Mouse (Mus musculus): ENCODE results near the gene Tmem178b.

DNA sequence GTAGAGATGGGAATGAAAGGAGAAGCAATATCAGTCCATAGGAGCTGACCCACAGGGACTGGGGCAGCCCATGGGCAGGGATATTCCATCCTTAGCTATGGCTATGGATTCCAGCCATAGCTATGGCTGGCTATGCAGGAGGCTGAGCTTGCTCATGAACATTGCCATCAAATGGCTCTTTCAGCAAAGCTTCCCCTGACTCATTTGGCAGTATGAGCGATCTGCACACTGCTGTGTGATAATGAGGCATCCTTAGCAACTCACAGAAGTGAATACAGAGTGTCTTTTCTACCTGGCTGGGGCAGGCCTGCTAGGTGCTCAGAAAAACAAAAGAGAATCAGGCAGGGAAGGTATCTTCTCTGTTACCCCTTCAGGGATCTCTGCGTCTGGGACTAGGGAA is 332.3 kb downstream of the Tmem178b start:
- TF ChIP-seq CTCF (IDR thresholded peaks at IDR 0.05; ENCODE audit: extremely low read depth, insufficient read depth, insufficient read length, insufficient replicate concordance), result no peak
- no peak for TF ChIP-seq POLR2A (IDR thresholded peaks at IDR 0.05; ENCODE audit: low read depth, low read length)
